Mouse (Mus musculus): ENCODE measurements around the gene Wdfy3. TPM values are rescaled to one million over a fixed set of nuclear protein-coding genes. Genes with fewer than 3 reads are reported as not detected.

Gene Wdfy3
- total and polyA plus RNA-seq, 2 experiments: 14.4 to 17.0 TPM

DNA sequence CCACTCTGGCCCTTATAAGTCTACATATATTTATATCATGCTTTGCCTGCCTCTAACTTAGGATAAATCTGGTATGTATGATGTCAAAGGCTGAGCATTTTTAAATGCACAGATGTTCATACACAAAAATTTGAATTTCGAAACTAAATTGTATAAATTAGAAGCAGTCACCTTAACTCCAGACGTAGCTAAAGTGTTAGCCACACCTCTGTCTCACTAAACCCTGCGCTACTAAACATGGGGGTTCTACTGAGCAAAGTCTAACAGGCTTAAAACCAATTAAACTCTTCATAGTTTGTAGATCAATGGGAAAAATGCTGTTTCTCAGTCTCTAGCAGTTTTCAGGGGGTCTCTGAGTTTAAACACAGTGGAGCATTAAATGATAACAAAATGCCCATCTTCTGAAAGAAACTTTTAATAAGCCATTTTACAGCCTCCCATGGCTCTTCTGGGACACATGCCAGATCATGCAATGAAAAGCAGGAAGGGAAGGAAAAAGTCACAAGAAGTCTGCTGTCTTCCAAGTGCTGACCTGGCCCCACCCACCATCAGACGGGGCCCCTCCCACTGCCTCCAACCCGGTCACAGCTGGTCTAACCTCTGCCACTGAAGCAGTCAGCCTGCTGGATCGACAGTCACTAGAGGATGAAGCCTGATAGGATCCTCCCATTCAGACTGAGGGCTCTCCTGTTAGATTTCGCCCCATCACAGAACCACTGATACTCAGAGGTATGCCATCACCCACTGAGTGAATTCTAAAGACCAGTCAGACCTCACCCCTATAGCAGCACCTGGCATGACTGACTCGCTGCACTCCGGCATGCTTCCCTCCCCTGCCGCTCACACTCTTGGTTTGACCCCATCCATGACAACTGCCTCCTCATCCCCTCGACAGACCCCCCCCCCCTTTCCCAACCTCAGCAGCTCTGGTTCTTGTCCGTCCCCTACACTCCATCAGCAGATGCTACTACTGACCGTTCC is 23.8 kb downstream of the Wdfy3 start:
- Histone ChIP-seq H3K4me1 (ENCODE audit: control insufficient read depth, insufficient read depth, low read length) (peaks cover 7% of the 10 kb centered on the region), H3K27me3 (ENCODE audit: control insufficient read depth, insufficient read depth, low read length) (no peaks in the 10 kb centered on the region), H3K4me3 (ENCODE audit: insufficient read depth, low read depth, low read length) (no peak overlapping the region), H3K79me2 (ENCODE audit: control insufficient read depth, insufficient read depth, low read length) (peaks cover 44% of the 10 kb centered on the region), H3K27ac (replicated peaks; ENCODE audit: insufficient read depth, low read depth, low read length) (no peak overlapping the region), H3K36me3 (ENCODE audit: control insufficient read depth, insufficient read depth, low read length) (peaks cover 5% of the 10 kb centered on the region; the same call in 1 of the 2 replicates), H3K9ac (ENCODE audit: low read depth, low read length) (no peak overlapping the region)
- 80% methylated on average over 13 of the region's 13 CpGs for WGBS
- TF ChIP-seq POLR2A (IDR thresholded peaks at IDR 0.05; ENCODE audit: extremely low read depth, insufficient read depth, low read length) (no peak), CTCF (IDR thresholded peaks at IDR 0.05; ENCODE audit: low read depth, low read length) (no peak)
- no peak for DNase-seq (ENCODE audit: extremely low read depth, low read depth, low spot score)

- no peak overlapping the region for H3K4me3 ChIP-seq (ENCODE audit: insufficient read depth, low read depth, low read length)
These were observed 24.5 kb downstream of the Wdfy3 start for GRCm38 (mm10) chr5:102045177-102045576.

DNA sequence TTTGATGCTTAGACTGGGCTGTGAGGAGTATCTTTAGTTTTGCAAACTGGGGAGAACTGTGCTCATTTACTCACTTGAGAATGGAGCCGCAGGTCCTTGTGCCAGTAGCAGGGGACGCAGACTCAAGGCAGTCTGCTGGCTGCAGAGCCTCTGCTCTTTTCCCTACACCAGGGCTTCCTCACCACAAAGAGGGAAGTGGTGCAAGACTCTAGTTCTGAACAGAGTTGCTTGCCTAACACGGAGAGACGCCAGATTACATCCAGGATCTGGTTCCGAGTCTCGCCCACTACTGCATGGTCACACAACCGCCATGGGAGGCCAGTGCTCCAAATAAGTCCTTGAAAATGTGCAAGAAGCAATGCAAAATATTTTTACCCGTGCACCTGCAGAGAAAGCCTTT is 36.4 kb downstream of the Wdfy3 start:
- no peak for DNase-seq (ENCODE audit: extremely low read depth, low read depth, low spot score)
- WGBS: 85% methylated on average over 8 of the region's 8 CpGs
- TF ChIP-seq CTCF (IDR thresholded peaks at IDR 0.05; ENCODE audit: low read depth, low read length): no peak
- TF ChIP-seq POLR2A (IDR thresholded peaks at IDR 0.05; ENCODE audit: extremely low read depth, insufficient read depth, low read length): no peak
- peaks cover 38% of the 10 kb centered on the region; the same call in 1 of the 2 replicates for H3K79me2 ChIP-seq (ENCODE audit: control insufficient read depth, insufficient read depth, low read length)
- no peak overlapping the region for H3K9ac ChIP-seq (ENCODE audit: low read depth, low read length)
- H3K36me3 ChIP-seq (ENCODE audit: control insufficient read depth, insufficient read depth, low read length): peaks cover 10% of the 10 kb centered on the region
- no peak overlapping the region for H3K4me3 ChIP-seq (ENCODE audit: insufficient read depth, low read depth, low read length)
- H3K27ac ChIP-seq (replicated peaks; ENCODE audit: insufficient read depth, low read depth, low read length): no peak overlapping the region
- no peaks in the 10 kb centered on the region for H3K27me3 ChIP-seq (ENCODE audit: control insufficient read depth, insufficient read depth, low read length)
- no peaks in the 10 kb centered on the region; the same call in 1 of the 2 replicates for H3K4me1 ChIP-seq (ENCODE audit: control insufficient read depth, insufficient read depth, low read length)

More at GRCm38 (mm10) chr5:102045177-102045576, 24.5 kb downstream of the Wdfy3 start:
- Histone ChIP-seq H3K79me2 (ENCODE audit: control insufficient read depth, insufficient read depth, low read length) (peaks cover 46% of the 10 kb centered on the region), H3K36me3 (ENCODE audit: control insufficient read depth, insufficient read depth, low read length) (peaks cover 7% of the 10 kb centered on the region; the same call in 1 of the 2 replicates), H3K4me1 (ENCODE audit: control insufficient read depth, insufficient read depth, low read length) (peaks cover 7% of the 10 kb centered on the region), H3K9ac (ENCODE audit: low read depth, low read length) (no peak overlapping the region), H3K27me3 (ENCODE audit: control insufficient read depth, insufficient read depth, low read length) (no peaks in the 10 kb centered on the region), H3K27ac (replicated peaks; ENCODE audit: insufficient read depth, low read depth, low read length) (no peak overlapping the region)
- DNase-seq (ENCODE audit: extremely low read depth, low read depth, low spot score): no peak
- no peak for TF ChIP-seq POLR2A (IDR thresholded peaks at IDR 0.05; ENCODE audit: extremely low read depth, insufficient read depth, low read length)
- no peak for TF ChIP-seq CTCF (IDR thresholded peaks at IDR 0.05; ENCODE audit: low read depth, low read length)
- 65% methylated on average over 8 of the region's 8 CpGs for WGBS

- Histone ChIP-seq H3K4me1 (ENCODE audit: control insufficient read depth, insufficient read depth, low read length) (no peaks in the 10 kb centered on the region; the same call in 1 of the 2 replicates), H3K27me3 (ENCODE audit: control insufficient read depth, insufficient read depth, low read length) (no peaks in the 10 kb centered on the region), H3K27ac (replicated peaks; ENCODE audit: insufficient read depth, low read depth, low read length) (no peak overlapping the region), H3K4me3 (ENCODE audit: insufficient read depth, low read depth, low read length) (no peak overlapping the region), H3K36me3 (ENCODE audit: control insufficient read depth, insufficient read depth, low read length) (peaks cover 10% of the 10 kb centered on the region), H3K9ac (ENCODE audit: low read depth, low read length) (no peak overlapping the region), H3K79me2 (ENCODE audit: control insufficient read depth, insufficient read depth, low read length) (peaks cover 38% of the 10 kb centered on the region; the same call in 1 of the 2 replicates)
- DNase-seq (ENCODE audit: extremely low read depth, low read depth, low spot score): no peak
- TF ChIP-seq CTCF (IDR thresholded peaks at IDR 0.05; ENCODE audit: low read depth, low read length) (no peak), POLR2A (IDR thresholded peaks at IDR 0.05; ENCODE audit: extremely low read depth, insufficient read depth, low read length) (no peak)
- WGBS: 95% methylated on average over 22 of the region's 22 CpGs
These were observed 37.0 kb downstream of the Wdfy3 start for GRCm38 (mm10) chr5:102032594-102033240.

DNA sequence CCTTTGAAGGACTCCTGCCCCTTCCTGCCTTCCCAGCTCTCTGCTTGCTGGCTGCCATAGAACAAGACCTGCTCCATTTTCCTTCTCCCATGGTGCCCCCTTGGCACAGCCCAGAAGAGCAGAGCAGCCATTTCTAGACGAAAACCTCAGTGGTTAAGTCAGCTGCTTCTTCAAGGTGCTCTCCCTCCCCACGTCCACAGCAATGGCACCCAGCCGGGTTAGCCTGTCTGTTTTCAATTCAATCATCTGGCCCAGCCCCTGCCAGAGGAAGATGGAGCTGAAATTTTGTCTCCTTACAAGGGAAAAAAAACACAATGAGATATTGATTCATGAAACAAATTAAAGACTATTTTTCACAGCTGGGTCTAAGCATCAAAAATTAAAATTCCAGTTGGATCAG is 37.5 kb downstream of the Wdfy3 start:
- peaks cover 10% of the 10 kb centered on the region for H3K36me3 ChIP-seq (ENCODE audit: control insufficient read depth, insufficient read depth, low read length)
- no peak overlapping the region for H3K27ac ChIP-seq (replicated peaks; ENCODE audit: insufficient read depth, low read depth, low read length)
- H3K27me3 ChIP-seq (ENCODE audit: control insufficient read depth, insufficient read depth, low read length): no peaks in the 10 kb centered on the region
- DNase-seq (ENCODE audit: extremely low read depth, low read depth, low spot score): no peak
- WGBS: 92% methylated on average over 3 of the region's 3 CpGs
- no peaks in the 10 kb centered on the region; the same call in 1 of the 2 replicates for H3K4me1 ChIP-seq (ENCODE audit: control insufficient read depth, insufficient read depth, low read length)
- no peak overlapping the region for H3K9ac ChIP-seq (ENCODE audit: low read depth, low read length)
- no peak for TF ChIP-seq CTCF (IDR thresholded peaks at IDR 0.05; ENCODE audit: low read depth, low read length)
- no peak for TF ChIP-seq POLR2A (IDR thresholded peaks at IDR 0.05; ENCODE audit: extremely low read depth, insufficient read depth, low read length)
- H3K79me2 ChIP-seq (ENCODE audit: control insufficient read depth, insufficient read depth, low read length): peaks cover 38% of the 10 kb centered on the region; the same call in 1 of the 2 replicates
- no peak overlapping the region for H3K4me3 ChIP-seq (ENCODE audit: insufficient read depth, low read depth, low read length)

All from liver, adult 2 months (tissue).